Mouse (Mus musculus): Measurements from ENCODE around the gene Hcn1.

The Hcn1 gene

GRCm38 (mm10) chr13:117705997-117706396, 103.9 kb downstream of the Hcn1 start:
- no peak for DNase-seq (ENCODE audit: low spot score)

DNA sequence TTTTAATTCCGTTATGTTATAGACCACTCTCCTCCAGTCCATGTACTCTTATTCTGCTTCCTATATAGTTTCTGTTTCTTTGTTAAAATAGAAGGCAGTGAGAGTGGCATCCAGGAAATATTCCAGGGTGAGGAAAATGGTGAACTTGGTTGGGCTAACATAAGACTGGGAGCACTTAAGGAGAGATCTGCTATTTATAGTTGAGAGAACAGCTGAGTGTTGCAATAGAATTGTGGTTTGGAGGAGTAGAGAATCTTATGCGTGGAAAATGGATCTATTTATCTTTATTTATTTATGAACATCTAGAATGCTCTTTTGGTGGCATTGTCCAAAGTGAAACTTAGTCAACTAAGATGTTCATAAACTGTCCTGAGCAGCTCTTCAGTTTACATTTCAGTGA, 104.4 kb downstream of the Hcn1 start:
- no peak for DNase-seq (ENCODE audit: low spot score)

DNA sequence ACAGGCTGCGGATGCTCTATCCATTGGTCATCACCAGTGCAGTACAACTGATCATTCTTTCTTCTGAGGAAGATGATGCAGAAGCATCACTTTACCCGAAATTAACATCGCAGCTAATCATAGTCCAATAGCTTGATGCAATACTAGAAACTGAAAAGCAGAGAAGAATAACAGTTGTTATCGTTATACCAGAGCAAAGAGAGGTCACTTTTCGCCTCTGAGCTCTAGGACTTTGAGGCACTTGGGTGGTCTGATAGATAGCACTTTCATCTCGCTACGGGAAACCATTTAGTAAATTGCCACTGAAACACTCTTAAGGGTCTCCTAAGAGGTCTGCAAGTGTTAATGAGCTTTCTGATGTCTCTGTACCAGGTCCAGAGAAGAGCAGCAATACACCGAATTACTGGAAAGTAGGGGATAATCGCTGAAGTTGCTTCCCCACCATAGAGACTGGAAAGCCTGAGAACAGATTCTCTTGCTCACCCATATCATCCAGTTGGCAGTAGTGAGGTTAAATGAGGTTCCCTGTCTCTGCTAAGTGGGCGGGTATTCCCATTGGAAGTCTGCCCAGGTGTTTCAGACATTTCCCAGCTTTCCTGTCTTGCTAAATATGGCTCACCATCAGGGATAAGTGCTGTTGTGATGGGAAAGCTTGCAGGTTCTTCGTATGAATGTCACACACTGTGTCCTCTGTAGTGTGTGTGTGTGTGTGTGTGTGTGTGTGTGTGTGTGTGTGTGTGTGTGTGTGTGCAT, 105.0 kb downstream of the Hcn1 start:
- no peak for DNase-seq (ENCODE audit: low spot score)

DNA sequence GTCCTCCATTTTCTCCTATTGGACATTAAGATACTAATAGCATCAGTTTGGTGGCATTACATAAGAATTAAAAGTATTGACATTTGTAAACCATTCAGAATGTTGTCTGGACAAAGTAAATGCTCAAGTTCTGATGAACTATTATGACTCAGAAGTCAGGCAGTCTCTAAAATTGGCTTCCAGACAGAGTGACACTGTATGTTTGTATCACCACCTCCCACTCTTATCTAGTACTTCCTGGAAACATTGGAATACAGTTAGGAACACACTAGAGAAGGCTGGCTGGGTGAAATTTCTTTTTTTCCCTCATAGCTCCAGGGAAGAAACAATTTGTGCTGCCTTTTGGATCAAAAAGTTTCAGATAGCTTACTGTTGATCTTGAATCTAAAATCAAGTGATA, 108.7 kb downstream of the Hcn1 start:
- no peak for DNase-seq (ENCODE audit: low spot score)

DNA sequence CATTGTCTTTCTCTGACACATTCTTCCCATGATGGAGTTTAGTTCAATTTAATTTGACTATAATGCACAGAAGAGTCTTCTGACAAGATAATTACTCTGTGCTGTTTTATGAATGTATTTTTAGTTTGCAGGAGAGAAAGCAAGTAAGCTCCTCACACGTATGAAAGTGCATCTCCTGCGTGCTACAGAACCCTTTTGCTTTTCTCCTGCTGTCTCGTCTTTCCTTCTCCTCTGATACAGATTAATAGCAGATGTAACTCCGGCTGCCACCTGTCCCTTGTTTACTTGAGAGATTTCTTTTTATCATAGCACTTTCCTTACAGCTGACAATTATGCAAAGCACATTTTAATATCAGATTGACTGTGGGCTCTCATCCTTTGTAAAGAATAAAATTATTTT, 120.0 kb downstream of the Hcn1 start:
- DNase-seq (ENCODE audit: low spot score): no peak

GRCm38 (mm10) chr13:117724083-117724482, 122.0 kb downstream of the Hcn1 start:
- DNase-seq (ENCODE audit: low spot score): no peak

DNA sequence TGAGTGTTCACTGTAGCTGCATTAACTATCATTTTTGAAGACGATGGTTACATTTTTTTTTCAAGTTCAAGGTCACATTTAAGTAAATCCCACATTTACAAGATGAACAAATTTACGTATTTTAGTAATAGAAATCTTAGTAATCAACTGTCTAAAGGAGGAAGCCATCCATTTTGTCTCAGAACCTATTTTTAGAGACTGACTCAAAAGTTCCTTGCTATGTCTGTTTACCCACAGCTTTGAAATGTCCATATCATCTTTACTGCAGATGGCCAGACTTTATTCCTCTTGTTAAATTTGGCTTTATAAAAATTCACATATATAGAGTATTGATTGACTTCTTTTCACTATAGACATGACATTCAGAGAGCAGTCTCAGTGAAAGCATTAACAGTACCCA, 126.3 kb downstream of the Hcn1 start:
- no peak for DNase-seq (ENCODE audit: low spot score)

- no peak for DNase-seq (ENCODE audit: low spot score)
Observed at GRCm38 (mm10) chr13:117732738-117733137, 130.6 kb downstream of the Hcn1 start.

- DNase-seq (ENCODE audit: low spot score): no peak
Observed at GRCm38 (mm10) chr13:117744451-117744850, 142.3 kb downstream of the Hcn1 start.

GRCm38 (mm10) chr13:117745173-117745572, 143.1 kb downstream of the Hcn1 start:
- no peak for DNase-seq (ENCODE audit: low spot score)

DNA sequence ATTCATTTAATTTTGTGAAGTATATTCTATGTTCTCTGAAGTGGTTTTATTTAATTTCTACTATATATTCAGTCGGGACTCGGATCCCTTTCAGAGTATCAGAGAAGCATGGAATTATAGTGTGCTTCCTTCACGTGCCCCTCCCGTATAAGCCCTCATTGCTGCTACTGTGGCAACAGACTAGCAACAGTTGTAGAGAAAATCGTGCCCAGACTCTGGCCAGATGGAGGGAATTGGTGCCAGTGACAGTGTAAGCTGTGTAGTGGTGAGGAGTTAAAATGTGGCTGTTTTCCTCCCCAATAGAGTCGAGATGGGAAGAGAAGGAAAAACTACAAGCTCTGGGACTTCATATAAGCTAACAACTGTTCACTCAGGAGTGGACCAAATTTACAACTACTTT, 163.4 kb downstream of the Hcn1 start:
- DNase-seq (ENCODE audit: low spot score): no peak

DNA sequence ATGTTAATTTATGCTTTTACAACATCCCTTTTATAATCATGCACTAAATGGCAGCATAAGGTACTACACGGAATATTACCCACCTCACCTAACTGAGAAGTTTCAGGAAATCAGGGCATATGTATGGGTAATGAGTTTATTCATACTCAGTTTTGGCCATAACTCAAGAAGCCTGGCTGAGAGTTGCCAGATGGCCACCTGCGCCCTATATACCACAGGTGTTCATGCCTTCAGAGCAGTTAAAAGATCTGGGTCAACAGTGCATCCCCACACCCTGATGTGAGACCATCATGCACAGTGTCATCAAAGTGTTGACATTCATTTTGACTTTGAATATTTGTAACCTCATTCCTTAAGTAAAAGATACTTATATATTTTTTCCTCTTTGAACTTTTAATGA, 183.3 kb downstream of the Hcn1 start:
- DNase-seq (ENCODE audit: low spot score): no peak

DNA sequence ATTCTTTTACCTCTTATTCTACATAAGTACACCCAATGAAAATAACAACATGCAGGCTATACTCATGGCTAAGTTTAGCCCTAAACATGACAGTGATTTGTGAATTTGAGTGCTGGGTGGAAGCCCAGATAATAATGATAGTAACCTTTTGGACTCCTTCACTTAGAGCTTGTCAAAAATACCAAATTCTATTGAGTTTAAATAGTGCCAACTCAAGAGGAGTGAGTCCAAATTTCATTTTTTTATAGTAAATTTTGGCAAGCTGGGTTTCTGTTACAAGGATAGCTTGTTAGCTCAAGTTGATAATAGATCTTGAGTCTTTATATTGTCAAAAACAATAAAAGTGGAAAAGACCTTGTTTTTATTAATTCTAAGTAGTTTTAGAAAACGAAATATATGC, 190.7 kb downstream of the Hcn1 start:
- DNase-seq (ENCODE audit: low spot score): no peak

- no peak for DNase-seq (ENCODE audit: low spot score)
Observed at GRCm38 (mm10) chr13:117801061-117801460, 198.9 kb downstream of the Hcn1 start.

GRCm38 (mm10) chr13:117827628-117828027, 225.5 kb downstream of the Hcn1 start:
- DNase-seq (ENCODE audit: low spot score): no peak

GRCm38 (mm10) chr13:117836658-117837057, 234.5 kb downstream of the Hcn1 start:
- DNase-seq (ENCODE audit: low spot score): no peak

DNA sequence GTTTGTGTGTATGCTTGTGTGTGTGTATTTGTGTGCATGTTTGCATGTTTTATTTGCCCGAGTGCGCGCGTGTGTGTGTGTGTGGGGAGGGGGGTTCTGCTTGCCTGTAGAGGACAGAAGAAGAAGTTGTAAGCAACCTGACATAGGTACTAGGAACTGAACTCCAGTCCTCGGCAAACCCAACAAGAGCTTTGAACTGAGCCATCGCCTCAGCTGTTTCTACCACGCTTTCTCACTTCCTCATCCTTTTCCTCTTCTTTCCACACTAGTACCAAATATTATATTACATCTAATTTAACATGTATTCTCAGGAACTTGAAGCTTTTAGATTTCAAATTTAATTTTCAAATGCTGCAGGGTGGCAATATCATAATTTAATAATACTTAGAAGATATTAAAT, 236.1 kb downstream of the Hcn1 start:
- DNase-seq (ENCODE audit: low spot score): no peak

DNA sequence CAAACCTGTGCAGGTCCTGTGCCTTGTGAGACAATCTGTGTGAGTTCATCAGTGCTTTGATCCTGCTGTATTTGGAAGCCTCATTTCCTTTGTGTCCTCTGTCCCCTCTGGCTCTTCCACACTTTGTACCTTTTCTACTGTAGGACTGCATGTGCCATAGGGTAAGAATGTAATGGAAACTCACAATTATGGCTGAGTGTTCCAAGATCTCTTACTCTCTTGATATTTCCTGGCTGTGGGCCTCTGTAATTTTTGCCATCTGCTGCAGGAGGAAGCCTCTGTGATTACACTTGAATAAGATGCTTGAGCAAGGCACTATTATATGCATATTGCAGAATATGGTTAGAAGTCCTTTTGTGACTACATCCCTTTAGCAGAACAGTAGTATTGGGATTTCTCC, 240.2 kb downstream of the Hcn1 start:
- DNase-seq (ENCODE audit: low spot score): no peak

GRCm38 (mm10) chr13:117847290-117847689, 245.2 kb downstream of the Hcn1 start:
- DNase-seq (ENCODE audit: low spot score): no peak

GRCm38 (mm10) chr13:117848757-117849156, 246.6 kb downstream of the Hcn1 start:
- no peak for DNase-seq (ENCODE audit: low spot score)

DNA sequence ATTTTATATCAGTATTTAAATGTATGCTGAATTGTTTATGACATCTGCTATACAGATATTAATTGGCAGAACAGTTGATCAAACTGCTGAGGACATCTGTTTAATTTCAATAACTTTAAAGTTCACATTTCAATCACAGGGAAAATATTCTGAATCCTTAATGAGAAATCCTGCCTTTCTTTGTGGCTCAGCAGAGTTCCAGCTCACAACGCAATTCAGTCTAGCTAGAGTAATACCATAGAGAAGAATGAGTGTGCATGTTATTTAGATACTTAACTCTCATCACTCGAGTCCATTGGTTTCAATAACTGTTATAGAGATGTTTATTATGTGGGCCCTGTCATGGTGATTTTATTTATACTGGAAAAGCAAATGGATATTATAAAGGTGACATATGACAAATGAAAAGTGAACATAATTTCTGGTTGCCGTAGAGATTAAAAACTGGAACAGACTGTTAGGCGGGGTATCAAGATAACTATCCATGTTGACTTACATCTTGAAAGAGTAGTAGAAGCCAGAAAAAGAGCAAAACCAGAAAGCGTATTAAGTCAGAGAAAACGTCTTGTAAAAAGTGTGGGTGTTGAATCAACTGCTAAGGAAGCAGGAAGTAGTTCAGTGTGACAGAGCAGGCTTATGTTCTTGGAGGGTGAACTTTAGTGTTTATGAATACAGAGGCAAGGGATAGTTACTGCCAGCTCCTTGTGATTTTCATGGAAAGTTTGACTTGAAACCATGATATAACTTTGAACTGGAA, 250.0 kb downstream of the Hcn1 start:
- no peak for DNase-seq (ENCODE audit: low spot score)

- no peak for DNase-seq (ENCODE audit: low spot score)
Observed at GRCm38 (mm10) chr13:117852711-117853051, 250.6 kb downstream of the Hcn1 start.

DNA sequence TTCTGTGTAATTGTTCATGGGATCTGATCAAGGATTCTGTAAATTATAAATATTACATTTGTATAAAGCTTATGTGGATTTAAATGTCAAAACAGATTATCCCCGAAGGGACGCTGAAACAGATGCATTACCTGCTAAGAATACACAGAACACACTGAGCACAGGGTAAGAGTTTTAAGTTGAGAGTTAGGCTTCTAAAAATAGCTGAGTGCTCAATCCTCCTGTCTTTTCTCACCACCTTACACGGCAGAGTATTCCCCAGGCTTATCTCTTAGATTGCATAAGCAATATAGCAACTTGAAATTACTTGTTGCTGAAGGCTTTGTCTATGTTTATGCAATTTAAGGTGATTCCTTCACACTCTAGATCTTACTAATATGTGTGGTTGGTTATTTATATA, 256.3 kb downstream of the Hcn1 start:
- DNase-seq (ENCODE audit: low spot score): no peak

DNA sequence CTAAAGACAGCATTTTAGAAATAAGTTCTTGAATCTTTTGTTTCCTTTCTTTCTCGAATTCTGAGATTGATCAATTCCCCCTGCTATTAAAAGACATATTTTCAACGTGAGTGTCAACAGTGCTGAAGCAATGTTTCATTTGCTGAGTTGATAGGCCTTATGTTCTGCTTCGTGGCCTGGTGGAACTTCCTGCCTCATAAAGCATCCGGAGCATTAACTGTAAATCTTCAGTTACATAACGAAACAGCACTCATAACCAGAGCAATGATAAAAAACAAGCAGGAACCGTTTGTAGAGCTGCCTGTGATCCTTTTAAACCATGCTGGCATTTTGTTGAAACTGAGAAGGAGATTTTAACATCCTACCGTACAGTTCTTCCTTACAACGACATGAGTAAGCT, 275.7 kb downstream of the Hcn1 start:
- no peak for DNase-seq (ENCODE audit: low spot score)

All from testis, postnatal 10 days (tissue).